Mouse (Mus musculus) frontal cortex, postnatal 10 days (tissue): ENCODE results near the gene Celf1.
A peak's percentile ranks its signal among the peaks of the same experiment; 100 is the strongest.
"Not testable (repeated sequence)": the region's sequence is repeated elsewhere in the genome, so short reads cannot be mapped to it uniquely, and the experiment has no call there.

Experiments
- DNase-seq, 2 experiments: peaks; one replicate each; pipeline ENCODE4 v3.0.0; 2022; ENCODE audit warnings: low spot score in 2 of 2, mixed read lengths in 1 of 2

Celf1 gene

DNA sequence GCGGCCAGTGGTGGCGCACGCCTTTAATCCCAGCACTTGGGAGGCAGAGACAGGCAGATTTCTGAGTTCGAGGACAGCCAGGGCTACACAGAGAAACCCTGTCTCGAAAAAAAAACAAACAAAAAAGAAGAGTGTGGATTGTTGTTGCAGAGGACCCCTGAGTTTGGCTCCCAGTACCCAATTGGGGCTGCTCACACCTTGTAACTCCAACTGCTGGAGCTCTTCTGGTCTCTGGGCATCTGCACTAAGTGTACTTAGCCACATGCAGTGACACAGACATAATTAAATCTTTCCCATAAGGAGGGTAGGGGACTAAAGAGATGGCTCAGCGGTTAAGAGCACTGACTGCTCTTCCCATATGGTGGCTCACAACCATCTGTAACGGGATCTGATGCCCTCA, 82.1 kb downstream of the Celf1 start:
- DNase-seq, result not testable (repeated sequence)

DNA sequence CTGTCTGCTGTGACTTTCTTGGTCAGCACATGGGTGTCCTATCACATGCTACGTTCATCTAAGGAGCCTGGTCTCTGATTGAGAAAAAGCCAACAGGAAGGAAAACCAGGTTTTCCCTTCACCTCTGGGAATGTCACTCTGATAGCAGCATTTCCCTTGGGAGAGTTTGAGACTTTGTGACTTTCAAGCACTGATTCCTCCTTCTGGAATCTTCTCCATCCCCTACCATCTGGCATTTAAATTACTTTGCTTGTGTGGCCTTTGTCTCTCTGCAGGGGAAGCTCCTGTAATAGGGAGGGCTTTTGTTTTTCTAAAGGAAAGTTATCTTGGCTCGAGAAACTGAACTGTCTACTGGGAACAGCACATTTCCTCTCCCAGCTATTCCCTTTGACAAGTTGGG, 82.9 kb downstream of the Celf1 start:
- no peak for DNase-seq

DNA sequence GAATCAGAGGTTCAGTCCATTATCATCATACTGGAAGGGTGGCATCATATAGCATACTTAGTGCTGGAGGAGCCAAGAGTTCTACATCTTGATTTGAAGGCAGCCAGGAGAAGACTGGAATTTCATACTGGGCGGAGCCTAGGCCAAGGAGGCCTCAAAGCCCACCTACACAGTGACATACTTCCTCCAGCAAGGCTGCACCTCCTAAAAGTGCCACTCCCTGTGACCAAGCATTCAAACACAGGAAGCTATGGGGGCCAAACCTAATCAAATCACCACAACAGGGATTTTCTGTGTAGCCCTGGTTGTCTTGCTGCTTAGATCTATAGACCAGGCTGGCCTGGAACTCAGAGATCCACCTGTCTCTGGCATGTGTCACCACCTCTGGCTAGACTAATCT, 83.8 kb downstream of the Celf1 start:
- no peak for DNase-seq

DNA sequence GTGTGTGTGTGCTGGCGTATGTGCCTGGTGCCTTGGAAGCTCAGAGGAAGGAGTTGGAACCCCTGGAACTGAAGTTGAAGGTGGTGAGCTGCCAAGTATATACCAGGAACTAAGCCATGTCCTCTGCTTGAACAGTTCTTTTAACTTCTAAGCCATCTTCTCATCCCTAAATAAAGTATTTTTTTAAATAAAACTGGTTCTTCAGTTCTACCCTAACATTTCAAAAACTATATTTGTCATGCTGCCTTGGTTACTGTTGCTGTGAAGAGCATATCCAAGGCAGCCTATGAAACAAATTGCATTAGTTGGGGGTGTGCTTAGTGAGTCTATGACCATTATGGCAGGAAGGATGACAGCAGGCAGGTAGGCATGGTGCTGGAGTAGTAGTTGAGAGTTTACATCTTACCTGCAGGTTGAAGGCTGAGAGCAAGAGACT, 84.9 kb downstream of the Celf1 start:
- DNase-seq, result peak in 1 of 2 experiments; percentile 17

DNA sequence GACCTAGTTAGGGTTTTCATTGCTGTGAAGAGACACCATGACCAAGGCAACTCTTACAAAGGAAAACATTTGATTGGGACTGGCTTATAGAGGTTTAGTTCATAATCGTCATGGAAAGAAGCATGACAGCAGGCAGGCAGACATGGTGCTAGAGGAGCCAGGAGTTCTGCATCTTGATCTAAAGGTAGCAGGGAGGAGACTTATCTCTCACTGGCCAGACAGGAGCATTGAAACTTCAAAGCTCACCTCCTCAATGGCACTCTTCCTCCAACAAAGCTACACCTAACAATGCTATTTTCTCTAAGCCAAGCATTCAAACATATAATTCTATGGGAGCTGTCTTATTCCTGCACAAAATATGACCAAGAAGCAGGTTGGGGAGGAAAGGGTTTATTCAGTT, 86.3 kb downstream of the Celf1 start:
- DNase-seq, result no peak

DNA sequence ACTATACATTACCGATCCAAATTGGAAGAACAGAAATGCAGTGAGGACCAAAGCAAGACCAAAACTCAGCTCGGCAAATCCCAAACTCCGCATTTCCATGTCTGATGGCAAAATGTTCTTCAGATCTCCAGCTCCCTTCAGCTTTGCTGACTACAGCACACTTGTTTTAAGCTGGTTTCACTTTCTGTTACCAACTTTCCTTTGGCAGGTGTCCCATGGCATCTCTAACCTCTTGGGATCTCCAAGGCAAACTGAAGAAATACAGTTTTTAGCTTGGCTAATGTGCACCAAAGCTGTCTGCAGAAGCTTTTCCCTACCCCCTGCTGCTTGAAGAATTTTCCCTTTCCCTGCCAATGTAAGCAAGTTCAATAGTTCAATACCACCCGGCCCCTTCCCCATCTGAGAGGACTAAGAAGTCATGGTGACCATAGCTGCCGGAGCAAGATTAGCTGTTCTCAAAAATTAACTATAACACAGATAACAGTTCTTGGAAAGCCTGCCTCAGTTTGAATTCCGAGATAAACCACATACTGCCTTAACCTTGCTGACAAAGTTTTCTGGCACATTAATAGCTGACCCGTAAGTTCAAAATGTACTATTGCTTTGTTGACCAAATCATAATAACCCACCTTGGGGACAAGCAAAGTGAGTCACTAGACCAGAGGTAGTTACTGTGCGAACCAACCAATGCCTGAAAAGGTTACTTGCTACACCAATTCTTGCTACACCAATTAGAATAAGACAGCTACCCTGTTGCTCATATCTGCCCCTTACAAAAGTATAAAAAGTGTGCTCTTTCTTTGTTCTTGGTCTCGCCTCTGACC, 87.4 kb downstream of the Celf1 start:
- no peak for DNase-seq

DNA sequence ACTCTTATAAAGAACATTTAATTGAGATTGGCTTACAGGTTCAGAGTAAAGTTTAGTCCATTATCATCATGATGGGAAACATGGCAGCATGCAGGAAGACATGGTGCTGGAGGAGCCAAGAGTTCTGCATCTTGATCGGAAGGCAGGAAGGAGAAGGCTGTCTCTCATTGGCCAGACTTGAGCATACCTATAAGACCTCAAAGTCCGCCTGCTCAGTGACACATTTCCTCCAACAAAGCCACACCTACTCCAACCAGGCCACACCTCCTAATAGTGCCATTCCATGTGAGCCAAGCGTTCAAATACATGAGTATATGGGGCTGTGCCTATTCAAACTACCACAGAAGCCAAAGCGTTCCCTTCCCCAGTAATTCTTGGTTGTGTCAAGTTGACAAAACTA, 91.0 kb downstream of the Celf1 start:
- no peak for DNase-seq

DNA sequence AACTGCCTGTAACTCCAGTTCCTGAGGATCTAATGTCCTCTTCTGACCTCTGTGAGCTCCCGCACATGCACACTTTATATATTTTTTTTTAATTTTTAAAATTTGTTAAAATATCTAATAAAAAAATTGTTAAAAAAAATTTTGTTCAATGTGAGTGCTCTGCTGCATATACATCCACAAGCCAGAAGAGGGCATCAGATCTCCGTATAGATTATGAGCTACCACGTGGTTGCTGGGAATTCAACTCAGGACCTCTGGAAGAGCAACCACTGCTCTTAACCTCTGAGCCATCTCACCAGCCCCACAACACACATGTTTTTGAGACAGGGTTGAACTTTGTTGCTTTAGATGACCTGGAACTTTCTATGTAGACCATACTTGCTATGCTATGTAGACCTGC, 92.8 kb downstream of the Celf1 start:
- DNase-seq, result no peak

DNA sequence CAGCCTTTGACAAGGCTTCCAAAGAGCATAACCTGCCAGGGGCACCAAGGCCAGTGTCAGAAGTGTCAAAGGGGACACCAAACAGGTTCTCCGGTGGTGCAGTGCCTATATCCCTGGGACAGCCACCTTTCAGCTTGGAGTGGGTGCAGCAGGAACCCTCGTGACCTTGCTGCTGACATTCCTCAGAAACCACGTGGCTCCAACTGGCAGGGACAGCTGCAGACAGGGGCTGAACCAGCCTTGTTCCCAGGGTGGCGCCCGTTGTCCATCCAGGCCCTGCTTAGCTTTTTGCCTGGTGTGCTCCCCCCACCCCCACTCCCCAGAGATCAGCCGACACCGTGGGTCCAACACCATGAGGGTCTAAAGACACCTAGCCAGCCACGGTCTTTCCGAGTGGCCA, 95.2 kb downstream of the Celf1 start, which contains the start of gene Rapsn:
Gene Rapsn (plus strand): TSS at position 236 of the 400 bp plus-strand sequence.
- no peak for DNase-seq

DNA sequence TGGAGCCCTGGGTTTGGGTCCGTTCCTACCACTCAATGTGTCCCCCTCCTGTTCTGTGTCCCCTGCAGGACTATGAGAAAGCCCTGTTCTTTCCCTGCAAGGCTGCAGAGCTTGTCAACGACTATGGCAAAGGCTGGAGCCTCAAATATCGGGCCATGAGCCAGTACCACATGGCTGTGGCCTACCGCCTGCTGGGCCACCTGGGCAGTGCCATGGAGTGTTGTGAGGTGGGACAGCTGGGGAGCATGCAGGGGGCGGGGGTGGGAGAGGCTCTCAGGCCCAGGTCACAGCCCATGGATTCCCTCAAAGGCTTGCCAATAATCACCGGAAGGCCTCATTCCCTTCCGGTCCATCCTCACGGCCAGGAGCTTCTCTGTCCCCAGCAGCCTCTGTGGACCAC, 101.6 kb downstream of the Celf1 start:
- DNase-seq, result no peak

DNA sequence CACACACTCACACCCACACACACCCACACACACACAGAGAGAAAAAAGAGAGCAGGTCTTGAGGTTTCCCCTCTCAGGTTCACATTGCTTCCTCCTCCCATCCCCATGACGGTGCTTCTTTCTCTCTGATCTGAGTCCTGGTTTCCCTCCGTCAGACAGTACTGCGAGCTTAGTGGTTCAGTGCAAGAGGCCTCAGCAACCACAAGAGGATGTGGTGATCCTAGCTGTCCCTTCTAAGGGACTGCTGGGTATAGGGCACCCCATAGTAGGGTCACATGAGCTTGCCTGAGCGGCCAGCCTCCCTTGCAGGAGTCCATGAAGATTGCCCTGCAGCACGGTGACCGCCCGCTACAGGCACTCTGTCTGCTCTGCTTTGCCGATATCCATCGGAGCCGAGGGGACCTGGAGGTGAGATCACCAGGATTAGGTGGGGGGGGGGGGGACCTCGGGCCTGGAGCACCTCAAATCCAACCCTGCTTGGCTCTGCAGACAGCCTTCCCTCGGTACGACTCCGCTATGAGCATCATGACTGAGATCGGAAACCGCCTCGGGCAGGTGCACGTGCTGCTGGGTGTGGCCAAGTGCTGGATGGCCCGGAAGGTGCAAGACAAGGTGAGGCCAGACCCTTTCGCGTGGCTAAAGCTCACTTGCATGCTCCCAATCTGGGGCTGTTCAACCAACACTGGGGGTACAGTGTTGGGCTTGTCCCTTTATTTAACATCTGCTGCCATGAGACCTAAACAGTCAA, 102.6 kb downstream of the Celf1 start:
- DNase-seq, result no peak

DNA sequence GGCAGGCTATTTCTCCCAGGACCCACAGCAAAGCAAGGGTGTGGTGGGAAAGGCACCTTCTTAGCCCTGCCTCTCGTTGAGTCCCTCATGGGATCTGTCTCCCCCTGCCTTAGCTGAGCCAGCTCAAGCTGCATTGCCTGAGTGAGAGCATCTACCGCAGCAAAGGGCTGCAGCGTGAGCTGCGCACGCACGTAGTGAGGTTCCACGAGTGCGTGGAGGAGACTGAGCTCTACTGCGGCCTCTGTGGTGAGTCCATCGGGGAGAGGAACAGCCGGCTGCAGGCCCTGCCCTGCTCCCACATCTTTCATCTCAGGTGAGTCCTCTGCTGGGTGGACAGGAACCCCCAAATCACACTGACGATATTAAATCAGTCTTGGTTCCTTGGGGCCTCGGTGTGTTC, 104.5 kb downstream of the Celf1 start:
- DNase-seq, result no peak

DNA sequence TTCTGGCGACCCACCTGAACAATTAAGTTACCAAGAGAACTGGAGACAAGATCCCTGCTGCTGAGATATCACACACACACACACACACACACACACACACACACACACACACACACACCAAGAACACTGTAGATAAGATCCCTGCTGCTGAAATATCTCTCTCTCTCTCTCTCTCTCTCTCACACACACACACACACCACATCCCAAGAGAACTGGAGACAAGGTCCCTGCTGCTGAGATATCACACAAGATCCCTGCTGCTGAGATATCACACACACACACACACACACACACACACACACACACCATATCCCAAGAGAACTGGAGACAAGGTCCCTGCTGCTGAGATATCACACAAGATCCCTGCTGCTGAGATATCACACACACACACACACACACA, 105.6 kb downstream of the Celf1 start:
- not testable (repeated sequence) for DNase-seq

DNA sequence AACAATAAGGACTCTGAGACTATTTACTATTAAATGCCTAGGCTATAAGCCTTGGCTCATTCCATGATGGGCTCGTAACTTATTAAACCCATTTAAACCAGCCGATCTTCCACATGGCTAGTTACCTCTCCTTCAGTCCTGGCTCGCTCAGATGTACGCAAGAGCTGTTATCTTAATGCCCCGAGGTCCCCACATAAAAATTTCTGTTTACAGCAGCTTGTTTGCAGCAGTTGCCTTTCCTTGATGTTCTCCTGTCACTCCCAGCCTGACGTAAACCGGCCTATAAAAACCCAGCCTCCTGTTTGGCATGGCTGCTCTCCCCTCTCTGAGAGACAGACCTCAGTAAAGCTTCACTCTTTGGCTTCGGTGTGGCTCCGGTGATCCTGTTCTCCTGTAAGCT, 107.2 kb downstream of the Celf1 start:
- DNase-seq, result no peak

DNA sequence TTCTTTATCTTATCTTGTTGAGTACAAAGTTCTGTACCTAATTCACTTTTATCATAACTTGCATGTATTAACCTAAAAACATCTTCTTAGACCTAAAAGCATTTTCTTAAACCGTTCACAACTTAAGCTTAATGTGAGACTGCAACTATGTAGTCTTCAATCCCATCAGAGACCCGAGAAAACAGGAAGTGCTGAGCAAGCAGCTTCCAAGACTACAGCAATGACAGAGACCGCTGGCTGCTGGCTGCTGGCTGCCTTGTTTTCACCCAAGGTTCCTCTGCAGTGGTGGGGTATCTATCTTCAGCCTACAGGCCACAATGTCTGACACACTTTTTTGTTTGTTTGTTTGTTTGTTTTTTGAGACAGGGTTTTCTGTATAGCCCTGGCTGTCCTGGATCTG, 111.7 kb downstream of the Celf1 start:
- DNase-seq, result no peak

DNA sequence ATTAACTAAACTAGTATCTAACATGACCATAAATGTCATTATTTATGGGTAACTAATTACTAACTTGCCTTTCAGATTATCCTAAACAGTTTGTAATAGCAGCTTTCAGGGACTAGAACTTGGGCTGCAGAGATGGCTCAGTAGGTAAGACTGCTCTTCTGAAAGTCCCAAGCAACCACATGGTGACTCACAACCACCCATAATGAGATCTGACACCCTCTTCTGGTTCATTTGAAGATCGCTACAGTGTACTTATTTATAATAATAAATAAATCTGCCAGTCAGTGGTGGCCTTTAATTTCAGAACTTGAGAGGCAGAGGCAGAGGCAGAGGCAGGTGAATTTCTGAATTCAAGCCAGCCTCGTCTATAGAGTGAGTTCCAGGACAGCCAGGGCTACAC, 112.6 kb downstream of the Celf1 start:
- no peak for DNase-seq

DNA sequence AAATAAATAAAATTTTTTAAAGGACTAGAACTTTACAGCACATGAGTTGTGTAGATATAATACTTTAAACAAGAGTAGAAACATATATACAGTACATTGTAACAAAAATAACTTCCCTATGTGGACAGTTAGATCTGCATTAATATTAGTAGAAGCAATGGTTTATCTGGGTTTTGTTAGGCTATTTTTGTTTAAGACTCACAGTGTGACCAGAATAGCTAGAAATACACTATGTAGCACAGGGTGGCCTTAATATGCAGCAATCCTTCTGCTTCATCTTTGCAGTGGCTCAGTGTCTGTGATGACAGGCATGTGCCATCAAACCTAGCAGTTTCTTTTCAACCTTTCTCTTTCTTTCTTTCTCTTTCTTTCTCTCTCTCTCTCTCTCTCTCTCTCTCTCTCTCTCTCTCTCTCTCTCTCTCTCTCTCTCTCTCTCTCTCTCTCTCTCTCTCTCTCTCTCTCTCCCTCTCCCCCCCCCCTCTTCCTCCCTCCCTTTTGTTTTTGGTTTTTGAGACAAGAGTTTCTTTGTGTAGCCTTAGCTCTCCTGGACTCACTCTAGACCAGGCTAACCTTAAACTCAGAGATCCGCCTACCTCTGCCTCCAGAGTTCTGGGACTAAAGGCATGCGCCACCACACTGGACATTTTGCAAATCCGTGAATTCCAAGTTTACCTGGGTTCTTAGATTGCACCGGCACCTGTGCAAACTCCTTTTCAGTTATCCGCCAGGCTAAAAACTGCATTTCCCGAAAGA, 113.2 kb downstream of the Celf1 start:
- DNase-seq, result no peak

DNA sequence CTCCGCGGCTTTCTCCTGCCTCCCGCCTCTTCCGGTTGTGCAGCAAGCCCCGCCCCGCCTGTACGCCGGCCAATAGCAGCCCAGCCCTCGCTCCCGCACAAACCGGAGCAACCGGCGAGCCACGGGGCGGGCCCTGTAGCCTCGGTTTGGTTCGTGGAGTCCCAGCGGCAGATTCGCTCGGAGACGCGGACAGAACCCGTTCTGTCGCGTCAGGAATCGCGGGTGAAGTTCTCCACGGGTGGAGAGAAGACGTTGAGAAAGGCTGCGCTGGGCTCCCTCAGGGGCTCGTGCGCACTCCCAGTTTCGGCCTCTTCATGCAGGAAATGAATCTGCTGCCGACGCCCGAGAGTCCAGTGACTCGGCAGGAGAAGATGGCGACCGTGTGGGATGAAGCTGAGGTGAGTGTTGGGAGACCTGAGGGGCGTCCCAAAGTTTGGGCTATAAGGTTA, 113.8 kb downstream of the Celf1 start, which contains the start of gene Psmc3:
Gene Psmc3 (plus strand): TSS at position 76 of the 449 bp plus-strand sequence.
- peak; percentile 92 to 97 for DNase-seq

DNA sequence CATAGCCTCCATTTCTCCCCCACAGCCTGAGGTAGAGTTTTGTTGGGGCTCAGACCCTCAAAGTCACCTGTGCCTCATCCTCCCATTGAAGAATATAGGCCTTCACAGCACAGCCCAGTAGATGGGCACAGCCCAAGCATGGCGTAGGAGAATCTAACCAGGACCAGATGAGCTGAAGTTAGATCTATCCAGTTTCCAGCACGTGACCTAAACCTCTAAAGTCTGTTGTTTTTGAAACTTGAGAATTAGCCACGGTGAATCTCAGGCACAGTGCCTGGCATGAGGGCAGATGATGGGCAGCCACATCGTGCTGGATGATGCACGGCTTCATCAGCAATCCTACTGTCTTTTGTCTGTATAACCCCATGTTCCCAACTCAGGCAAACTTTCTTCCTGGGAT, 118.3 kb downstream of the Celf1 start:
- DNase-seq, result no peak

DNA sequence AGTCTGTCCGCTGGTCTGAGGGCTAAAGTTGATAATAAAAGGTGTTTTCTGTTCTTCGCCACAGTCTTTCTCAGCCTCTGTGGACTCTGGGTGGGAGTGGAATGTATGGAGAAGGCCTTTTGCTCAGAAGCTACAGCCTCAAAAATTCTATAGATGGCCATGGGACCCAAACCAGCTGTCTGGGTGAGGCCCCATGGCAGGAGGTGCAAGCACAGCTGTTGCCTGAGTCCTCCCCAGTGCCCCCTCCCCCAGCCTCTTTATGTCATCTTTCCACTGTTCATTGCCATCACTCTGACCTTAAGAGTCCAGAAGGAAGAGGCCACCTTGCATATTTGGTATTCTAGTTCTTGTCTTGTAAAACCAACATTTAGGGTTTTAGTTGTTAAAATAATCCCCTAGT, 119.2 kb downstream of the Celf1 start:
- no peak for DNase-seq

DNA sequence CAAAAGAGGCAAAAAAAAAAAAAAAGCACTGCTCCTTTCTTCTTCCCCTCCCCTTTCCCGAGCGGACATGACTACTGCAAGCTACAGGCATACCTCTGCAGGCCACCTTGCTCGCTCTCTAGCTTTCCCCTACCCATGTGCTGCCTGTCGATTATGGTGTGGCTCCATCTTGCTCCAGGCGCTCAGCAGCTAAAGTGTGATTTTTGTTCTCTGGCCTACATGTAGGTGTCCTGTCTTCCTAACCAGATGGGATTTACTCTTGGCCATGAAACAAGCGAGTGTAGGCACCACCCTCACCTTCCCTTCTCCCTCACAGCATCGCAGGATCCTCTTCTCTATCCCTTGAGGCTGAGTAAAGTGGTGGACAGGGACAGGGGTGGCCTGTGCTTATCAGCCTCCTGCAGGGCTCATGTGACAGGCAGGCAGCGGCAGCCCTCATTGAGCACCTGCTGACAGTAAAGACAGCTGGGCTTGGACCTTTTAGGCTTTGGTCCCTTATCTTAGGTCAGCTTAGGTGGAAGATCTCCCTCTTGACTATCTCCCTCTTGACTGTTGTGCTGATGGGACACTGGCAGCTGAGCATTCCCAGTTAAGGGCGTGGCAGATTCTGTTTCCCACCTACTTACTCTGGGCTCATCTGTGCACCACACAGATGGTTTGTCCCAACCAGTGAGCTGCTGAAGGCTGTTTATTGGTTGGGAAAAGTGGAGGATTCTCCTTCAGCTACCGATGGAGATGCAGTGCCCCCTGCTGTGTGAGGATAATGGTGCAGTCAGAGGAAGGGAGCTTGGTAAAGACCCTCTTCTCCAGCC, 120.6 kb downstream of the Celf1 start:
- peak in 1 of 2 experiments; percentile 68 for DNase-seq
